Mouse (Mus musculus) midbrain, embryonic 12.5 days (tissue): ENCODE results near the gene Tcf7. TPM values are rescaled to one million over a fixed set of nuclear protein-coding genes. Genes with fewer than 3 reads are reported as not detected.

Experiments used
- ATAC-seq: fragments of 200-750 bp; cut with Nextera tagmentation; 2 replicates; pipeline ENCODE4 v1.8.0; 2017; ENCODE audit warnings: low read depth, moderate TSS enrichment, moderate library complexity; ENCODE audit not compliant: low FRiP score
- H3K27ac ChIP-seq: fragments of 300-500 bp; sonication (generic); replicated peaks from 2 replicates; pipeline ENCODE4 v1.5.1; 2016; ENCODE audit warnings: mild to moderate bottlenecking
- H3K27me3 ChIP-seq: fragments of 300-500 bp; sonication (generic); 2 replicates; pipeline ENCODE4 v1.6.1; 2016; ENCODE audit warnings: mild to moderate bottlenecking
- H3K36me3 ChIP-seq: fragments of 300-500 bp; sonication (generic); 2 replicates; pipeline ENCODE4 v1.6.1; 2016
- H3K4me1 ChIP-seq: fragments of 300-500 bp; sonication (generic); 2 replicates; pipeline ENCODE4 v1.6.1; 2016
- H3K4me2 ChIP-seq: fragments of 300-500 bp; sonication (generic); replicated peaks from 2 replicates; pipeline ENCODE4 v1.6.1; 2016; ENCODE audit warnings: mild to moderate bottlenecking, moderate library complexity
- H3K4me3 ChIP-seq: fragments of 300-500 bp; sonication (generic); 2 replicates; pipeline ENCODE4 v1.5.1; 2016; ENCODE audit warnings: mild to moderate bottlenecking
- H3K9ac ChIP-seq: fragments of 300-500 bp; sonication (generic); replicated peaks from 2 replicates; pipeline ENCODE4 v1.6.1; 2016; ENCODE audit warnings: mild to moderate bottlenecking, moderate library complexity
- H3K9me3 ChIP-seq: fragments of 300-500 bp; sonication (generic); 2 replicates; pipeline ENCODE4 v1.6.1; 2016; ENCODE audit warnings: mild to moderate bottlenecking
- WGBS: fragments of 180-500 bp; shearing (Covaris S2); methylation state at CpG from one replicate; pipeline ENCODE4 v1.1.7; 2016; 5-methylcytosine and 5-hydroxymethylcytosine counted together
- polyA plus RNA-seq: library from polyadenylated mRNA; unstranded; fragments of >200 nt; fragmentation: Nextera tagmentation; extraction: Ambion mirVana; gene quantifications from 2 replicates; pipeline ENCODE4 v1.2.1, GENCODE M21; 2016

Gene Tcf7
- polyA plus RNA-seq, 1 experiment from 2014 or later = 7.8 TPM

GRCm38 (mm10) chr11:52260878-52261277 is 21.9 kb downstream of the Tcf7 start:
- 55% methylated on average over 4 of the region's 4 CpGs for WGBS
- Histone ChIP-seq H3K4me2 (no peak overlapping the region), H3K36me3 (0 out of 2 replicates have a peak, but pooled peaks cover 11% of the 10 kb centered on the region), H3K27me3 (no peaks in the 10 kb centered on the region), H3K4me1 (no peaks in the 10 kb centered on the region), H3K4me3 (no peak overlapping the region), H3K27ac (no peak overlapping the region), H3K9ac (no peak overlapping the region), H3K9me3 (no peaks in the 10 kb centered on the region)
- ATAC-seq = no peak

- Histone ChIP-seq H3K9ac (no peak overlapping the region), H3K9me3 (no peaks in the 10 kb centered on the region), H3K27ac (no peak overlapping the region), H3K27me3 (no peaks in the 10 kb centered on the region), H3K36me3 (0 out of 2 replicates have a peak, but pooled peaks cover 11% of the 10 kb centered on the region), H3K4me1 (no peaks in the 10 kb centered on the region), H3K4me3 (no peak overlapping the region), H3K4me2 (no peak overlapping the region)
- WGBS = 69% methylated on average over 5 of the region's 5 CpGs
- no peak for ATAC-seq
Measured at GRCm38 (mm10) chr11:52258711-52259110, 24.1 kb downstream of the Tcf7 start.

GRCm38 (mm10) chr11:52257376-52257775 is 25.4 kb downstream of the Tcf7 start:
- H3K36me3 ChIP-seq = 0 out of 2 replicates have a peak, but pooled peaks cover 8% of the 10 kb centered on the region
- no peak for ATAC-seq
- H3K4me3 ChIP-seq = no peak overlapping the region
- 91% methylated on average over 3 of the region's 3 CpGs for WGBS
- no peaks in the 10 kb centered on the region for H3K27me3 ChIP-seq
- no peaks in the 10 kb centered on the region for H3K4me1 ChIP-seq
- no peak overlapping the region for H3K27ac ChIP-seq
- H3K9me3 ChIP-seq = no peaks in the 10 kb centered on the region
- no peak overlapping the region for H3K9ac ChIP-seq
- H3K4me2 ChIP-seq = no peak overlapping the region

GRCm38 (mm10) chr11:52255077-52255476 is 27.7 kb downstream of the Tcf7 start:
- Histone ChIP-seq H3K4me2 (no peak overlapping the region), H3K36me3 (0 out of 2 replicates have a peak, but pooled peaks cover 7% of the 10 kb centered on the region), H3K27ac (no peak overlapping the region), H3K27me3 (no peaks in the 10 kb centered on the region), H3K9ac (no peak overlapping the region), H3K4me3 (no peak overlapping the region), H3K9me3 (no peaks in the 10 kb centered on the region), H3K4me1 (no peaks in the 10 kb centered on the region)
- ATAC-seq = no peak
- WGBS = 87% methylated on average over 8 of the region's 8 CpGs

DNA sequence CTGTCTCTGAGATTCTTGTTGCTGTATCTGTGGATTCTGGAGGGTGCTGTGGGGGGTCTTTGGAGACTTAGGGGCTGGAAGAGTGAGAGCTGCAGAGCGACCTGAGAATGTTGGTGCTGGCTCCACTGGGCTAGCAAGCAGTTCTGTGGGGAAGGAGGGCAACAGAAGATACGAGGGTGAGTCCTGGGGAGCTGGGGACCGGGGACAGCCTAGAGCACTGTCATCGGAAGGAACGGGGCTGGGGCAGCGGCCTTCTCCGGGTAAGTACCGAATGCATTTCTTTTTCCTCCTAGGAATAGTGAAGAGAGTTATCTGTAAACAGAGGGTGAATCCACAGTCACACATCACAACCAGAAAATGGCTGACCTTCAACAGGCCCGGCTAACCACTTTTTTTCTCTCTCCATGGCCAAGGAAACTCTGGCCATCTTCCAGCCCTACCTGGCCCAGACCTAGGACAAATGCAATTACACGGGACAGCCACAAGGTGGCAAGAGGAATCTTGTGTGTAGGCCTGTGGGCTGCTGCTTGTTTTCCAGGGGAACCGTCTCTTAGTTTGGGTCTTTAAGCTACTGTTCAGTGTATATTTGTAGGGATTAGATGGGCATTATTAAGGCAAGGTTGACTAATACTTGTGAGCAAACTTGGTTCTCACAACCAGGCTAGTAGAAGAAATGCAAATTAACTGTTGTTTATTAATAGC is 29.0 kb downstream of the Tcf7 start:
- no peak overlapping the region for H3K27ac ChIP-seq
- H3K9me3 ChIP-seq = no peaks in the 10 kb centered on the region
- H3K27me3 ChIP-seq = no peaks in the 10 kb centered on the region
- H3K4me3 ChIP-seq = no peak overlapping the region
- peaks cover 7% of the 10 kb centered on the region; the same call in 1 of the 2 replicates for H3K36me3 ChIP-seq
- no peak for ATAC-seq
- no peak overlapping the region for H3K9ac ChIP-seq
- 69% methylated on average over 11 of the region's 11 CpGs for WGBS
- H3K4me2 ChIP-seq = no peak overlapping the region
- H3K4me1 ChIP-seq = no peaks in the 10 kb centered on the region

DNA sequence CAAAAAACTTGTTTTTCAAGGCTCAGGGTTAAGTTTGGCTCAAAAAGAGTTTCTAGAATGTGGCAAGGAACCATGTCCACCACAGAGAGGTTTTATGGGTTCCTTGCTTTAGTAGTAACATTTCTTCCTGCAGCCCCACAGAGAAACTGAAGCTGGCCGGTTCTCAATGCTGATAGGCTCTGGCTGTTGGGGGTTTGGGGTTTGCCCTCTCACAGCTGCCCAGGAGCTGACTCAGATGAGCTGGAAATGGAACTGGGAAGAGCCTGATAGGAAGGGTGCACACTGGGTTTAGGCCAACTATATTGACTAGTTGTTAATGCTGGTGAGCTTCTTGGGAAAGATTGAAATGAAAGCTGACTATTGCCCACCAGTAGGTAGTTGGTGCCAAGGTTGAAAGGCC is 30.1 kb downstream of the Tcf7 start:
- H3K9me3 ChIP-seq = no peaks in the 10 kb centered on the region
- no peaks in the 10 kb centered on the region for H3K27me3 ChIP-seq
- no peak for ATAC-seq
- H3K4me3 ChIP-seq = no peak overlapping the region
- no peak overlapping the region for H3K9ac ChIP-seq
- H3K4me2 ChIP-seq = no peak overlapping the region
- peaks cover 13% of the 10 kb centered on the region for H3K36me3 ChIP-seq
- WGBS = 85% methylated on average over 1 of the region's 1 CpGs
- no peak overlapping the region for H3K27ac ChIP-seq
- H3K4me1 ChIP-seq = no peaks in the 10 kb centered on the region

GRCm38 (mm10) chr11:52251770-52252169 is 31.0 kb downstream of the Tcf7 start:
- Histone ChIP-seq H3K9ac (no peak overlapping the region), H3K36me3 (peaks cover 18% of the 10 kb centered on the region), H3K9me3 (no peaks in the 10 kb centered on the region), H3K27ac (no peak overlapping the region), H3K4me2 (no peak overlapping the region), H3K4me1 (no peaks in the 10 kb centered on the region), H3K27me3 (no peaks in the 10 kb centered on the region), H3K4me3 (no peak overlapping the region)
- WGBS = 73% methylated on average over 5 of the region's 5 CpGs
- no peak for ATAC-seq

- Histone ChIP-seq H3K36me3 (peaks cover 33% of the 10 kb centered on the region), H3K27me3 (no peaks in the 10 kb centered on the region)
- no peak for ATAC-seq
Measured at GRCm38 (mm10) chr11:52249452-52249851, 33.4 kb downstream of the Tcf7 start.

DNA sequence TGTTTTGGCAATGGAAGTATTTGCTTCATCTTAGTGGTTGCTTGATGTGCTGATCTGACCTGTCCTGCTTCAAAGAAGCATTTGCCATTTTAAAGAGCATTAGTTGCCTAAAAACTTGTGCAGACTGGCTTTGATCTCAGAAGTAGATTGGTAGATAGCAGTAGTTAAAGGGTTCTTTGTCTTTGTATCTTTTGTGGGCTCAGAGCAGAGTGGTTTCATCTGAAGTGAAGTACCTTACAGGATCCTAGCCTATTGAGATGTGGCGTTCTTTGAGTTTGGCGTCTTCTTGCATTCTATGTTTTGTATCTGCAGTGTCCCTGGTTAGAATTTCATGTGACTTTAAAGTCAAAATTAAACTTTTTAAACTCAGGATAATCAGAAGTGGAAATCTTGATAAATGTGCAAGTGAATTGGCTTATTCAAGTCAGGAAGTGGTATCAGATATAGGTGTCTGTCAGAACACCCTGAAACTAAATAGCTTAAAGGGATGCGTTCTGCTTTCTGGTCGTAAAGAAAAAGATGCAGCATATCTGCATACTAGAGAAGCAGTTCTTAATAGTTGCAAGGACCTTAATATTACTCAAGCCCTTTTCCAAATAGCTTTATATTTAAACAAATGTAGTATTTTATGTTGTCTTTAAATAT is 41.8 kb downstream of the Tcf7 start:
- H3K36me3 ChIP-seq = peaks cover 51% of the 10 kb centered on the region
- no peak for ATAC-seq
- H3K4me3 ChIP-seq = no peak overlapping the region
- 92% methylated on average over 4 of the region's 4 CpGs for WGBS
- H3K27ac ChIP-seq = no peak overlapping the region
- H3K9me3 ChIP-seq = no peaks in the 10 kb centered on the region
- H3K9ac ChIP-seq = no peak overlapping the region
- no peaks in the 10 kb centered on the region for H3K27me3 ChIP-seq
- H3K4me2 ChIP-seq = no peak overlapping the region
- H3K4me1 ChIP-seq = no peaks in the 10 kb centered on the region

More at GRCm38 (mm10) chr11:52249452-52249851, 33.4 kb downstream of the Tcf7 start:
- no peak overlapping the region for H3K27ac ChIP-seq
- H3K4me3 ChIP-seq = no peak overlapping the region
- H3K4me1 ChIP-seq = no peaks in the 10 kb centered on the region
- H3K4me2 ChIP-seq = no peak overlapping the region
- H3K9ac ChIP-seq = no peak overlapping the region
- no peaks in the 10 kb centered on the region for H3K9me3 ChIP-seq
- WGBS = 95% methylated on average over 2 of the region's 2 CpGs

GRCm38 (mm10) chr11:52234509-52234908 is 48.3 kb downstream of the Tcf7 start:
- no peak overlapping the region for H3K4me3 ChIP-seq
- H3K4me1 ChIP-seq = peaks cover 24% of the 10 kb centered on the region
- no peaks in the 10 kb centered on the region for H3K27me3 ChIP-seq
- no peak overlapping the region for H3K9ac ChIP-seq
- peaks cover 22% of the 10 kb centered on the region for H3K36me3 ChIP-seq
- no peak overlapping the region for H3K4me2 ChIP-seq
- no peak for ATAC-seq
- no peak overlapping the region for H3K27ac ChIP-seq
- no peaks in the 10 kb centered on the region for H3K9me3 ChIP-seq

GRCm38 (mm10) chr11:52233906-52234305 is 48.9 kb downstream of the Tcf7 start:
- WGBS = 92% methylated on average over 1 of the region's 1 CpGs
- Histone ChIP-seq H3K4me2 (peak overlapping the region; percentile 85), H3K4me3 (no peak overlapping the region), H3K27ac (no peak overlapping the region), H3K9ac (no peak overlapping the region), H3K9me3 (no peaks in the 10 kb centered on the region), H3K36me3 (peaks cover 18% of the 10 kb centered on the region), H3K4me1 (peaks cover 24% of the 10 kb centered on the region), H3K27me3 (no peaks in the 10 kb centered on the region)
- ATAC-seq = no peak

GRCm38 (mm10) chr11:52233043-52233653 is 49.7 kb downstream of the Tcf7 start:
- 37% methylated on average over 3 of the region's 3 CpGs for WGBS
- H3K36me3 ChIP-seq = peaks cover 12% of the 10 kb centered on the region
- peak overlapping the region; percentile 99 for H3K9ac ChIP-seq

More at GRCm38 (mm10) chr11:52233043-52233653, 49.7 kb downstream of the Tcf7 start:
- Histone ChIP-seq H3K27me3 (no peaks in the 10 kb centered on the region), H3K4me1 (peaks cover 24% of the 10 kb centered on the region), H3K27ac (no peak overlapping the region), H3K4me2 (peak overlapping the region; percentile 85), H3K9me3 (no peaks in the 10 kb centered on the region), H3K4me3 (peak overlapping the region; percentile 98)
- ATAC-seq = no peak
